Mouse (Mus musculus): ENCODE data around the gene Spry1.

Gene Spry1

DNA sequence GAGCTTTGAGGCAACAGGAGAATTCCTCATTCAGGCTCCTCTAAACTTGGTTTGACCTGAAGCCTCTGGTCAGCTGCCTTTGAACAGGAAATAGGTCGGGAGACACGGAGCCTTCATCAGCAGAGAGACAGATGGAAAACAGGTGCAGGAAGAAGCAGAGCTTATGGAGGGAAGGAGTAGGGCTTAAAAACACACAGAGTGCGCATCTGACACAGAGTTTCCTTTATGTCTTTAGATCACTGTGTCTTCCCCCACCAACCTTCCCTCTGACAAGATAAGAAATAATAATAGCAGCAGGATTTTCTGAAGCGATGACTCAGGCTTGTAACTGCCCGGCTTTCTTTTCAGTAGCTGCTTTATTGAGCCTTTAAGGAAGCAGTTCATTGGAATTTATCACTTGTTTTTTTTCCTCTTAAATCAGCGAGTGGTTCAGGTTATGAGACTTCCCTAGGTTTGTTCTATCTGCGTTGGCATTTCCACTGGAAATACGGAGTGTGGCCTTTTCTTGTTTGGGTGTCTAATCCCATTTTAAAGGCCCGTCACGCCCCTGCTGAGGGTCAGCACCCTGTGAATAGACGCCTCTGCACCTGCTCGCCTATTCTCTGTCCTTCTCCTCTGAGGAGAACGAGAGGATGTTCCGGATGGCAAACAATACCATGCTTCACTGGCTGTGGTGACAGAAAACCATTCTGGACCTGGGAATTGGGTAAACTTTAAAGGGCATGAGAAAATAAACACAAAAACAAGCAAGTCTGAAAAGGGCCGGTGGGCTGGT lies 32.7 kb downstream of the Spry1 start:
- no peak for DNase-seq (ENCODE audit: low read depth, low spot score)
- no peaks in the 10 kb centered on the region for H3K27me3 ChIP-seq (ENCODE audit: control insufficient read depth, insufficient read depth, low read length, poor library complexity, severe bottlenecking)
- H3K36me3 ChIP-seq (ENCODE audit: control insufficient read depth, insufficient read depth, low read length, poor library complexity, severe bottlenecking) = no peaks in the 10 kb centered on the region

DNA sequence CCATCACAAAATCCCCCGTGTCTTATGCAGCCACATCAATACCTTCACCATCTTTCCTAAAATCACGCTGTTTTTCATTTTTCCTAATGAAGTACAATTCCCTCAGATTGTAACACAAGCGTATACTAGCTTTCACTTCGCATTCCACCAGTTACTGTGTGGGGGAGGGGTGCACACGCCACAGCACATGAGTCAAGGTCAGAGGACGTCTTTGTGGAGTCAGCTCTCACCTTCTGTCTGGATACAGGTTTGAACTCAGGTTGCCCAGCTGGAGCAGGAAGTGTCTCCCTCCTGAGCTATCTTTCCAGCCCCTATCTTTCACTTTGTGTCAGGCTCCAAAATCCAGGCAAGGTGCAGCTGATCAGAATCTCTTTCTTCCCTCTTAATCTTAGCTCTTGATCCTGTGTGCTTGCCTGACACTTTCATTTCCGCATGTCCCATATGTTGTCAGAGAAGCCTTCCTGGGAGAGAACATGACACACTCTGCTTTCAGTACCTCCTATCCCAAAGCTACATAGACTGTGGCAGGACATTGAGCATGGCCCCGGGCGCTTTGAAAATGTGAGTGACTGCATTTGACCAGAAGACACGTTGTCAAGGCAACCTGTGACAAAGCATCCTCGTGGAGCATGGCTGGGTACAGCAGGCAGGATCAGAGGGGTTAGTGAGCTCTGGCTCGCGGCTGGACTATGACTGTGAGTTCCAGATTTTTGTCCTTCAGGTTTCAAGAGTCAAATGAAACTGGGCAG lies 33.9 kb downstream of the Spry1 start:
- DNase-seq (ENCODE audit: low read depth, low spot score) = no peak
- Histone ChIP-seq H3K36me3 (ENCODE audit: control insufficient read depth, insufficient read depth, low read length, poor library complexity, severe bottlenecking) (no peaks in the 10 kb centered on the region), H3K27me3 (ENCODE audit: control insufficient read depth, insufficient read depth, low read length, poor library complexity, severe bottlenecking) (no peaks in the 10 kb centered on the region)

DNA sequence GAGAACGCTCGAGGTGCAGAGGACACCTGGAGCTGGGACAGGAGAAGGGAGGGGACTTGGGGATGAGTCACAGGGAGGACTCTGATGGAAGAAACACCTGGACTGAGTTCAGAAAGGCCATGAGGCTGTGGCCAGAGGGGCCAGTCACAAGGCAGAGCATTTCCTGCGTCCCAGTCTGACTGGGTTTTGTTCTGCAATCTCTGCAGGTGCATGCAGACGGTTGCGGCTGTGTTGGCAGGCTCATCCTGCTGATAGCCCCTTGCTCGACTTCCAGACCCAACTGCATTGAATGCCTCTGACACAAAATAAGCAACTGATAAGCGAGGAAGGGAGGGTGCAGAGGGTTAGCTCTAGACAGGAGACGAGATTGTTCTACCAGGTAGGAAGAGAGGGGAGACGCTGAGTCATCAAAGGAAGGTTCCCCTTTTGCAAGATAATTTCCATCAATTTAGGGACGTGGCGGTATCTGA lies 35.3 kb downstream of the Spry1 start:
- Histone ChIP-seq H3K36me3 (ENCODE audit: control insufficient read depth, insufficient read depth, low read length, poor library complexity, severe bottlenecking) (no peaks in the 10 kb centered on the region), H3K27me3 (ENCODE audit: control insufficient read depth, insufficient read depth, low read length, poor library complexity, severe bottlenecking) (no peaks in the 10 kb centered on the region)
- DNase-seq (ENCODE audit: low read depth, low spot score) = peak; percentile 5

DNA sequence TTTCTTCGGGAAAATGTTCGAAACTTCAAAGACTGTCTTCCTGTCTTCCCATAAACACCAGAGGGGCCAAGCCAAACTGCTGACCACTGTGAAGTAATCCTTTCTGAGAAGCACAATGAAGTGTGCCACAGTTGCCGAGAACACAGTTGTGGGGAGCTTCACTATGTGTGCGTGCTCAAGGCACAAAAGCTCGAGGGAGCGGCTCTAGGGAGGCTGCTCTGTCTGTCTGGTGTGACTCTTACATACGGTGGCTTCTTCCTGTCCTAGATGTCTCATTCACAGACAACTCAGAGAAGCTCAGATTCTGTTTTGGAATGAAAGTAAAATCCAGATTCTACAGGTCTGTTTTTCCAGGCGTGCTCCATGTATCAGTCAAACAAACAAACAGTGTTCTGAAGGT lies 36.5 kb downstream of the Spry1 start:
- Histone ChIP-seq H3K27me3 (ENCODE audit: control insufficient read depth, insufficient read depth, low read length, poor library complexity, severe bottlenecking) (no peaks in the 10 kb centered on the region), H3K36me3 (ENCODE audit: control insufficient read depth, insufficient read depth, low read length, poor library complexity, severe bottlenecking) (no peaks in the 10 kb centered on the region)
- DNase-seq (ENCODE audit: low read depth, low spot score) = no peak

DNA sequence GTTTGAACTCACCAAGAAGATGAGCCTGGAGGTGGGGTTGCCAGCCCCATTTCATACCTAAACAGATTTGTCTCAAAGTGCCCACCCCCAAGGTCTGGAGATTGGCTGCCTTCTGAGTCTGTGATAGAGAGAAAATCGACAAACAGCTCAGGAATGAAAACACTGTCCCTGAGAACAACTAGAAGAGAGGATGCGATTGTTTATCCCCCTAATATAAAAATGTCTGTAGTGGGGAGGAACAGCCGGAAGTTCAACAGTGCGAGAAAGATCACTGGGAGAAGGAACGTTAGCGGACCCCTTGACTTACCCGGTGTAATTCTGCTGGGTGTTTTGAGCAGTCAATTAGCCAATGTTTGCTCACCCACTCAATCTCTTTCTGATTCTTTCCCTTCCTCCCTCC lies 46.5 kb downstream of the Spry1 start:
- DNase-seq (ENCODE audit: low read depth, low spot score) = no peak
- Histone ChIP-seq H3K36me3 (ENCODE audit: control insufficient read depth, insufficient read depth, low read length, poor library complexity, severe bottlenecking) (no peaks in the 10 kb centered on the region), H3K27me3 (ENCODE audit: control insufficient read depth, insufficient read depth, low read length, poor library complexity, severe bottlenecking) (no peaks in the 10 kb centered on the region)

DNA sequence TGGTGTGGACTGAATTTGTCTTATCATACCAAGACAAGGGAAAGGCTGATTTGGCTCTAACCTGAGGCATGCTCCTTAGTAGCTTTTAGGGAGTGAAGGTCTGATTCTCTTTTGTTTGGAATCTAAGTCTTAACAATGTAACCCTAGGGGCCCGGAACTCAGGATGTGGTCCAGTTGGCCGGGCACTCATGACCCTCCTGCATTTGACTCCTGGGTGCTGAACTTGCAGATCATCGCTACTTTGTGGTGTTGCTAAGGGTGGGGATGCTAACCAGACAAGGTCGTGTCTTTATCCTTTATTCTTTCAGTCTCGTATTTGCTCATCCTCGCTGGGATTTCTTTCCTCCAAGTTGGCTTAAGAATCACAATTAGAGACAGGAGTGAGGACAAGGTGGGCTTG lies 47.0 kb downstream of the Spry1 start:
- H3K36me3 ChIP-seq (ENCODE audit: control insufficient read depth, insufficient read depth, low read length, poor library complexity, severe bottlenecking) = no peaks in the 10 kb centered on the region
- DNase-seq (ENCODE audit: low read depth, low spot score) = no peak

DNA sequence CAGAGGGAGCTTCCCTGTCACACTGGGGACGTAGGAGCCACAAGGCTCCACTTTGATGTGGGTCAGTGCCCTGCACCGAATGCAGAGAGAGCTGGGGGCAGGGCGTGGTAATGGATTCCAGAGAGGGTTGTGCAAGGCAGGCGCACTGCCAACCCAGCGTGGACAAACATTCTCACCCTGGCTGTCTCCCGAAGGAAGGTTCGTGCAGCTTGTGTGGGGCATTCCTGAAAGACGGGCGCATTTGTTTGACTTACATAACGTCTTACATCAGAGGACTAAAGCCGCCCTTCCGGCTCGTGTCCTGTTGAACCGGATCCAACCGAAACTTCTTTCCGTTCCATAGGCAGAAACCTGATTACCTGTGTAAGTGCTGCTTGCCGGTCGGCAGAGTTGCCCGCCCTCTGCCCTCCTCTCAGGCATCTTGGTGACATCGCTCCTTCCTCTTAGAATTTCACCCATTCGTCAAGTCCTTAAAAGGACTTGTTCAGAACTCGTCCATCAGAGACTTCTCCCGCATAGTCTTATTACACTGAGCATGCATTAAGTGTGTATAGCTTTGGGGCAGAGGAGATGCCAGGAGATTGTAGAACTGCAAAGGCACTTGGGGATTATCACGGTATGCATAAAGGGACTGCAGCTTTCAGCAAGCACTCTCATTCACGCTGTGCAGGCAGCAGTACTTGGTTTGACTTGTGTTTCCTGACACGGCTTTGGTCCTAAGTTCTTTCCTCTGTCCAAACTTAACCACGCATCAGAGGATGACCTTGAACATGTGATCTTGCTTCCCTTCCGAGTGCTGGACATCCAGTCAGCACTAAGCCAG lies 47.6 kb downstream of the Spry1 start:
- DNase-seq (ENCODE audit: low read depth, low spot score) = peak; percentile 30
- Histone ChIP-seq H3K27me3 (ENCODE audit: control insufficient read depth, insufficient read depth, low read length, poor library complexity, severe bottlenecking) (no peaks in the 10 kb centered on the region), H3K36me3 (ENCODE audit: control insufficient read depth, insufficient read depth, low read length, poor library complexity, severe bottlenecking) (no peaks in the 10 kb centered on the region)

More for the DNA sequence above, 47.0 kb downstream of the Spry1 start:
- H3K27me3 ChIP-seq (ENCODE audit: control insufficient read depth, insufficient read depth, low read length, poor library complexity, severe bottlenecking) = no peaks in the 10 kb centered on the region

DNA sequence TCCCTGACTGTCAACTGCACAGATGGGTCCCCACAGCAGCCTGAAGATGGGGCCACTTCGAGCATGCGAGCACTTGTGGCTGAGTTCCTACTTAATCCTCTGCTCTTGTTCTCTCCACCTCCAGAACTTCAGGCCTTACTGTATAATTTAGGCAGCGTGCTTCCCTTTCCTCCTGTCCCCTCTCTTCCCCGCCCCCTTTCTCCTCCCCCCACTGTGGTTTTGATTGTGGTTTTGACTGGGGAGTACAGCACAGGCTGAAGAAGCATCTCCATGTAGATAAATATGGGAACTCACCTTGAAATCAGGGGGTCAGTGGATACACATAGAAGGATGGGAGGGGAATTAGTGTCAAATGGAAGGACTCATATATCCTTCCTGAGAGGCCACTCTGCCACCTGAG lies 53.2 kb downstream of the Spry1 start:
- H3K36me3 ChIP-seq (ENCODE audit: control insufficient read depth, insufficient read depth, low read length, poor library complexity, severe bottlenecking) = no peaks in the 10 kb centered on the region
- H3K27me3 ChIP-seq (ENCODE audit: control insufficient read depth, insufficient read depth, low read length, poor library complexity, severe bottlenecking) = no peaks in the 10 kb centered on the region
- no peak for DNase-seq (ENCODE audit: low read depth, low spot score)

DNA sequence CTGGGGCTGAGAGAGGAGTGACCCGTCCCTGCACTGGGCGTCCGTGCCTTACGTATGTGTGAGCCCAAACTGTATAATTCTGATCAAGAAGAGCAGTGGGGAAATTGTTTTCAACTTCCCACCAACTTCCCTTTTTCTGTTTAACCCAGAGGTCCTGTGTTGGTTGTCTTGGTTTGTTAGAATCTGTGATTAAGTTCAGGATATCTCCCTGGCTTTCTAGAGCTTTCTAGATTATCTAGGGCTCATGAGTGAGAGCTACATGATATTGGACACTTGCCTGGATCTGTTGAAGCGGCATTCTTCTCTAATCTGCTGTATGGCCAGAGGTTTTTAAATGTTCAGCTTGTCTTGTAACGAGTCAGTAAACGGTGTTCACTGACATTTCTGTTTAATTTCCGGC lies 53.8 kb downstream of the Spry1 start:
- no peaks in the 10 kb centered on the region for H3K27me3 ChIP-seq (ENCODE audit: control insufficient read depth, insufficient read depth, low read length, poor library complexity, severe bottlenecking)
- no peaks in the 10 kb centered on the region for H3K36me3 ChIP-seq (ENCODE audit: control insufficient read depth, insufficient read depth, low read length, poor library complexity, severe bottlenecking)
- peak; percentile 18 for DNase-seq (ENCODE audit: low read depth, low spot score)
